Mouse (Mus musculus): ENCODE measurements around the gene Scgb2b20. TPM values are rescaled to one million over a fixed set of nuclear protein-coding genes. Genes with fewer than 3 reads are reported as not detected.
"Not testable (repeated sequence)": the region's sequence is repeated elsewhere in the genome, so short reads cannot be mapped to it uniquely, and the experiment has no call there.

Scgb2b20 gene
- polyA plus RNA-seq (2014; fragmentation: Nextera tagmentation; extraction: Ambion mirVana) = not detected in 2 replicates

DNA sequence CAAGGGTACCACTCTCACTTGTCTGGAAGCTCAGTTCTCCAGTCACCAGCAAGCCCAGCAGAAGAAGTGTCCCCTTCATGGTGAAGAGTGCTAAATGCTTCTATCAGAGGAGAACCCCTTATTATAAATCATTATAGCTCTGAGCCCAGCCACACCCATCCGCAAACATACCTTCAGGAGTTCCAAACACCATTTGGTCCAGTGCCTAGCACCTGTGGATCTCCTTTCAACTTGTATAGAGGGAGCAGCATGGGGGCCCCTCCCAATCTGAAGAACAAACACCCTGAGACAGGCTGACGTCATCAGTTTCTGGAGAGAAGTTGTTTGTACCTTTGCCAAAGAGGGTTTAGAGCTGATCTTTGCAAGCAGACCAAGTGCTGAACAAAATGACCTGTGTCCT, at the start of gene Scgb2b20:
TSS of gene Scgb2b20 (minus strand) at position 101 of the 400 bp plus-strand sequence.
- H3K27ac ChIP-seq (ENCODE audit: low read depth, low read length); H3K36me3 ChIP-seq (ENCODE audit: control insufficient read depth, insufficient read depth, low read length); DNase-seq (ENCODE audit: low spot score); ATAC-seq; H3K4me2 ChIP-seq (ENCODE audit: low read length); H3K9me3 ChIP-seq (replicated peaks; ENCODE audit: control insufficient read depth, low read length); H3K4me3 ChIP-seq (ENCODE audit: low read depth, low read length); H3K27me3 ChIP-seq (replicated peaks; ENCODE audit: control insufficient read depth, insufficient read depth, low read length); H3K4me1 ChIP-seq (ENCODE audit: control insufficient read depth, insufficient read depth, low read length); H3K9ac ChIP-seq (ENCODE audit: low read length): not testable (repeated sequence)
- WGBS = 83% methylated on average over 2 of the region's 2 CpGs

DNA sequence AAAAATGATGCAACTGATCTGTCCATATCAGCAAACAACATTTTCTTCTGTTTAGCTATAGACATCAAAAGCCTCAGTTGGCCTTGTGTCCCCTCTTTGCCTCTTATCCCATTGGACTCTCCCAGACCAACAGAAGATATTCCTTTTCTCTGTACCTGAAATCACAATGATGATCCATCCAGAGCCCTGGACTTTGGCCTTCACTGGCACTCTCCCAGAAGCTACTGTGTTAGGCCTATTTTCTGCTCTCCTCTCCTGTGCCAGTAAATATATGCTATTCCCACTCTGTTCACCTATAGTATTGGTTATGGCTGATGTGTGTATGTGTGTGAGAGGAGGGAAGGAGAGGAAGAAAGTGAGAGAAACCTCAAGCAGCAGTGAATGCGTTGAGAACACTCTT, 43.6 kb upstream of the Scgb2b20 start:
- H3K27ac ChIP-seq (ENCODE audit: low read depth, low read length); DNase-seq (ENCODE audit: low spot score); ATAC-seq; H3K9me3 ChIP-seq (replicated peaks; ENCODE audit: control insufficient read depth, low read length); H3K36me3 ChIP-seq (ENCODE audit: control insufficient read depth, insufficient read depth, low read length); H3K4me2 ChIP-seq (ENCODE audit: low read length); H3K4me1 ChIP-seq (ENCODE audit: control insufficient read depth, insufficient read depth, low read length); H3K27me3 ChIP-seq (replicated peaks; ENCODE audit: control insufficient read depth, insufficient read depth, low read length); H3K9ac ChIP-seq (ENCODE audit: low read length); H3K4me3 ChIP-seq (ENCODE audit: low read depth, low read length): not testable (repeated sequence)
- 52% methylated on average over 1 of the region's 1 CpGs for WGBS

DNA sequence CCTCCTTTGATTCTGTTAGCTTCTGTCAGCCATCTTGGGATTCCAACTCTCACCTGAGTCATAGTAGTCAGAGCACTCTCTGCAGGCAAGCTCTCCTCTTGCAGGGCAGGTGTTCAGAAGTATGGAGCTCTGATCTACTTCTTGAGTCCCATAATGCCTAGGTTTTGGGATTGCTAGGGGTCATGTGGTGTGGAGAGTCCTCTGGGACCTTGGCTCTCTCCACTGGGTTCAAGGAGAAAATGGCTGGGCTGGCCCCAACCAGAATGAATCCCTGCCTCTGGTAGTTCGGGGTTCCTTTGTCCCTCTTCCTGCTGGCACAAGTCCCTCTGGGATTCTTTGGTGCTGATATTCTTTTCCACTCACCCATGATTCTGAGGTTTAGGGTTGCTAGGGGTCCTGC, 35.5 kb upstream of the Scgb2b20 start:
- H3K4me3 ChIP-seq (ENCODE audit: low read depth, low read length) = no peak overlapping the region
- DNase-seq (ENCODE audit: low spot score) (no peak), ATAC-seq (no peak)
- no peaks in the 10 kb centered on the region for H3K36me3 ChIP-seq (ENCODE audit: control insufficient read depth, insufficient read depth, low read length)
- no peak overlapping the region for H3K27ac ChIP-seq (ENCODE audit: low read depth, low read length)
- 0 out of 2 replicates have a peak, but pooled peaks cover 8% of the 10 kb centered on the region for H3K9me3 ChIP-seq (replicated peaks; ENCODE audit: control insufficient read depth, low read length)
- H3K27me3 ChIP-seq (replicated peaks; ENCODE audit: control insufficient read depth, insufficient read depth, low read length) = no peaks in the 10 kb centered on the region
- WGBS = 73% methylated on average over 1 of the region's 1 CpGs
- no peak overlapping the region for H3K4me2 ChIP-seq (ENCODE audit: low read length)
- no peaks in the 10 kb centered on the region for H3K4me1 ChIP-seq (ENCODE audit: control insufficient read depth, insufficient read depth, low read length)
- H3K9ac ChIP-seq (ENCODE audit: low read length) = no peak overlapping the region

DNA sequence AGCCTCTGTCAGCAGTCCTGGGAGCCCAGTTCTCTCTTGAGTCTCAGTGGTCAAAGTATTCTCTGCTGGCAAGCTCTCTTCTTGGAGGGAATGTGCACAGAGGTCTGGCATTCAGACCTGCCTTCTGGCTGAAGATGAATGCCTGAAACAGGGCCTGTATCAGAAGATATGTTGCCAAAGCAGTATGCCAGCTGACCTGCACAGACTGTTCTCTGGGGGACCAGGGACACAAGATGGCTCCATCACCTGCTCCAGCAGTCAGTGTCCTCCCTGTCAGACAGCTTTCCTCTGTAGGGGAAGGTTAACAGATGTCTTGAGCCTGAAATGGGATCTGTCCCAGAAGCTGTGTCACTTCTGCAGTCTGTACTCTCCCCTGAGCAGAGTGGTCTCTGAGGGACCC, 33.6 kb upstream of the Scgb2b20 start:
- H3K9ac ChIP-seq (ENCODE audit: low read length); H3K4me2 ChIP-seq (ENCODE audit: low read length); DNase-seq (ENCODE audit: low spot score); H3K36me3 ChIP-seq (ENCODE audit: control insufficient read depth, insufficient read depth, low read length); H3K27me3 ChIP-seq (replicated peaks; ENCODE audit: control insufficient read depth, insufficient read depth, low read length); H3K4me3 ChIP-seq (ENCODE audit: low read depth, low read length); H3K27ac ChIP-seq (ENCODE audit: low read depth, low read length); H3K9me3 ChIP-seq (replicated peaks; ENCODE audit: control insufficient read depth, low read length); H3K4me1 ChIP-seq (ENCODE audit: control insufficient read depth, insufficient read depth, low read length); ATAC-seq: not testable (repeated sequence)

DNA sequence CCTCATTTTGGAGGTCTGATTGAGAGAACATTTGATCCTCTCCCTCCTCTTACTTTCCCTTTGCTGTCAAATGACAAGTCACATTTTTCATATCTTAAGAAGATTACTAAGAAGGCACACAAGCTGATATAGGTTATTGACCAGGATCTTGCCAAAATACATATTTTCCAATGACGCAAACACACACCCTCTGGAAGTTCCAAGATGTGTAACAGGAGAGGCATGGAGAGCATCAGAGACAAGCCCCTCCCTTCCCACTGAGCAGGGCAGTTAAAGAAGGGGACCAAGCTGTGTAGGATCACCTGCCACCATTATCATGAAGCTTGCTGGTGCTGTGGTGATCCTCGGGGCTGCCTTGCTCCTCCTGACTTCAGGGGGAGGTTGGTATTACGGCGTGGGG, 6.8 kb upstream of the Scgb2b20 start, which contains the start of gene Scgb1b20:
TSS of gene Scgb1b20 (plus strand) at position 301 of the 400 bp plus-strand sequence.
- not testable (repeated sequence) for H3K9me3 ChIP-seq (replicated peaks; ENCODE audit: control insufficient read depth, low read length); H3K4me1 ChIP-seq (ENCODE audit: control insufficient read depth, insufficient read depth, low read length); ATAC-seq; H3K9ac ChIP-seq (ENCODE audit: low read length); H3K27ac ChIP-seq (ENCODE audit: low read depth, low read length); H3K4me2 ChIP-seq (ENCODE audit: low read length); H3K36me3 ChIP-seq (ENCODE audit: control insufficient read depth, insufficient read depth, low read length); H3K27me3 ChIP-seq (replicated peaks; ENCODE audit: control insufficient read depth, insufficient read depth, low read length); DNase-seq (ENCODE audit: low spot score); H3K4me3 ChIP-seq (ENCODE audit: low read depth, low read length)
- WGBS = 85% methylated on average over 4 of the region's 4 CpGs

Other genes starting within 250 kb of the Scgb2b20 start
- gene Scgb2b18, start 192.5 kb downstream of the Scgb2b20 start, polyA plus RNA-seq (2014; fragmentation: Nextera tagmentation; extraction: Ambion mirVana) = not detected in 2 replicates
- gene Scgb1b18, start 180.8 kb downstream of the Scgb2b20 start, polyA plus RNA-seq (2014; fragmentation: Nextera tagmentation; extraction: Ambion mirVana) = not detected in 2 replicates
- gene Scgb2b19, start 86.0 kb downstream of the Scgb2b20 start, polyA plus RNA-seq (2014; fragmentation: Nextera tagmentation; extraction: Ambion mirVana) = not detected in 2 replicates
- not detected in 2 replicates for gene Scgb1b19, start 79.0 kb downstream of the Scgb2b20 start, polyA plus RNA-seq (2014; fragmentation: Nextera tagmentation; extraction: Ambion mirVana)
- gene Scgb1b20, start 6.9 kb upstream of the Scgb2b20 start, polyA plus RNA-seq (2014; fragmentation: Nextera tagmentation; extraction: Ambion mirVana) = not detected in 2 replicates
- gene Scgb2b21, start 154.1 kb upstream of the Scgb2b20 start, polyA plus RNA-seq (2014; fragmentation: Nextera tagmentation; extraction: Ambion mirVana) = not detected in 2 replicates